Mouse (Mus musculus) neural tube, embryonic 15.5 days (tissue): ENCODE results near the gene Olfr1129. TPM values are rescaled to one million over a fixed set of nuclear protein-coding genes. Genes with fewer than 3 reads are reported as not detected.
A peak's percentile ranks its signal among the peaks of the same experiment; 100 is the strongest.
"Not testable (repeated sequence)": the region's sequence is repeated elsewhere in the genome, so short reads cannot be mapped to it uniquely, and the experiment has no call there.

Experiments
- ATAC-seq: fragments of 200-750 bp; cut with Nextera tagmentation; 2 replicates; pipeline ENCODE4 v1.8.0; 2017; ENCODE audit warnings: mild to moderate bottlenecking, moderate TSS enrichment, moderate library complexity; ENCODE audit not compliant: low FRiP score
- H3K27ac ChIP-seq: fragments of 300-500 bp; sonication (generic); replicated peaks from 2 replicates; pipeline ENCODE4 v1.5.1; 2015; ENCODE audit warnings: mild to moderate bottlenecking, inconsistent platforms
- H3K27me3 ChIP-seq: fragments of 300-500 bp; sonication (generic); replicated peaks from 2 replicates; pipeline ENCODE4 v1.6.1; 2015; ENCODE audit warnings: inconsistent platforms
- H3K36me3 ChIP-seq: fragments of 300-500 bp; sonication (generic); 2 replicates; pipeline ENCODE4 v1.6.1; 2015; ENCODE audit warnings: inconsistent platforms
- H3K4me1 ChIP-seq: fragments of 300-500 bp; sonication (generic); 2 replicates; pipeline ENCODE4 v1.6.1; 2015; ENCODE audit warnings: inconsistent platforms
- H3K4me2 ChIP-seq: fragments of 300-500 bp; sonication (generic); 2 replicates; pipeline ENCODE4 v1.6.1; 2015; ENCODE audit warnings: inconsistent platforms, mild to moderate bottlenecking, moderate library complexity
- H3K4me3 ChIP-seq: fragments of 300-500 bp; sonication (generic); replicated peaks from 2 replicates; pipeline ENCODE4 v1.5.1; 2015; ENCODE audit warnings: mild to moderate bottlenecking, inconsistent platforms
- H3K9ac ChIP-seq: fragments of 300-500 bp; sonication (generic); replicated peaks from 2 replicates; pipeline ENCODE4 v1.6.1; 2015; ENCODE audit warnings: mild to moderate bottlenecking, inconsistent platforms
- H3K9me3 ChIP-seq: fragments of 300-500 bp; sonication (generic); replicated peaks from 2 replicates; pipeline ENCODE4 v1.6.1; 2016; ENCODE audit warnings: inconsistent platforms
- WGBS: fragments of 180-500 bp; shearing (Covaris S2); methylation state at CpG from one replicate; pipeline ENCODE4 v1.1.7; 2015; ENCODE audit warnings: mixed read lengths; 5-methylcytosine and 5-hydroxymethylcytosine counted together
- polyA plus RNA-seq: library from polyadenylated mRNA; unstranded; fragments of >200 nt; fragmentation: Nextera tagmentation; extraction: Ambion mirVana; gene quantifications from 2 replicates; pipeline ENCODE4 v1.2.1, GENCODE M21; 2015

Olfr1129 gene
- not detected in 2 replicates for polyA plus RNA-seq

DNA sequence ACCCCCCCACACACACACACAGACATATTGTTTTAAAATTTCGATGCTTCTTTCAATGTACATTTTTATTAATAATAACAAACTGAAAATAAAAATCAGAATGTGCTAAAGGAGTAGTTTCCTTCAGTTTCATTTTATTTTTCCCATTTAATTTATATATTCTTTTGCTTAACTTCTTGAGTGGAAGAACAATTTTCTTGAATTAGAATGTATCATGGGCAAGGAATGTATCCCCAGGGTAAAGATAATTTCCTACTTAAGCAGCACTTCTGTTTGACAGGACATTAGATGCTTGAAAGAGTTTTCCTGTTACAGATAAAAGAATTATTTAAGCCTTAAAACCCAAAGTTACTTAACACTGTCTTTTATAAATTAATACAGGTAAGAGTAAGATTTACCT, at the start of gene Olfr1129:
TSS of gene Olfr1129 (plus strand) at position 301 of the 400 bp plus-strand sequence.
- H3K4me2 ChIP-seq, ATAC-seq: not testable (repeated sequence)

DNA sequence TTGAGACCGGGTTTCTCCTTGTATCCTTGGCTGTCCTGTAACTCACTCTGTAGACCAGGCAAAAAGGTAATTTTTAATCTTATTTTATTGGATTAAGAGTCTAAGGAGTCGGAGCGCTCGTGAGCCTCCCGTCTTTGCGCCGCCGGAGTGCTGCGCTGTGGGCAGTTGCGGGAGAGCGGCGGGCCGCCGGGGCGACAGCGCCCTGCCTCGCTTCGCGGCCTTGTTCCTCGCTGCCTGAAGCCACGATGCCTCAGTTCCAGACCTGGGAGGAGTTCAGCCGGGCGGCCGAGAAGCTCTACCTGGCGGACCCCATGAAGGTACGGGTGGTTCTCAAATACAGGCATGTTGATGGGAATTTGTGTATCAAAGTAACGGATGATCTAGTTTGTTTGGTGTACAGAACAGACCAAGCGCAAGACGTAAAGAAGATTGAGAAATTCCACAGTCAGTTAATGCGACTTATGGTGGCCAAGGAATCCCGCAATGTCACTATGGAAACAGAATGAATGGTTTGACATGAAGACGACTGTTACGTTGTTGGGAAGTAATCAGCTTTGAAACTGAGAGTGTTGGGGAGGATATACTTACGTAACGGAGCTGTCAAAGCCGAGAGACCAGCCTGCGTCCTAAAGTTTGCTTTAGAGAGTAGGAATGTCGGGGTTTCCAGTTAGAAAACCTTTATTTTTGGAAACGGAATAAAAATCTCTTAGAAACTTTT, 47.6 kb upstream of the Olfr1129 start:
- H3K9me3 ChIP-seq, H3K9ac ChIP-seq, H3K27ac ChIP-seq, H3K4me1 ChIP-seq, H3K36me3 ChIP-seq, H3K27me3 ChIP-seq: not testable (repeated sequence)
- peak overlapping the region; percentile 53 for H3K4me2 ChIP-seq
- peak; percentile 57; the same call in 1 of the 2 replicates for ATAC-seq
- H3K4me3 ChIP-seq = peak overlapping the region; percentile 27
- WGBS = 30% methylated on average over 39 of the region's 39 CpGs

More for the DNA sequence above, at the start of gene Olfr1129:
- not testable (repeated sequence) for H3K9me3 ChIP-seq, H3K36me3 ChIP-seq, H3K9ac ChIP-seq, H3K4me3 ChIP-seq, H3K27me3 ChIP-seq, H3K4me1 ChIP-seq, H3K27ac ChIP-seq
- 63% methylated on average over 1 of the region's 1 CpGs for WGBS

DNA sequence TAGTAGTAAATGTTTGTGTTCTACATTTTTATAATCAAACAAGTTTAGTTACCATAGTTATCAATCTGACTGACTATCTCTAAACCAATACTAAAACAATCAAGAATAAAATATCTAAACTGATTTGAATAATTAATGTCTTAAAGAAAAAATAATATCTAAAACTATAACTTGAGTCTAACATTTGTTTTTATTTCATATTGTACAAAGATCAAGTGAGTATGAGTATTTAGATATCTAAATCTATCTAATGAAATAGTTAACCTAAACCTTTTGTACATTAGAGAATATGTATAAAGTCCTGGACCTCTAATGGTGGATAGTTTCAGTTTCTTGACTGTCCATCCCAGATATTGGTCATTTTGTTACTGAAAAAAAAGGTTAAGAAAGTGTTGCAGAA, 42.2 kb upstream of the Olfr1129 start, which contains the start of gene Olfr153:
TSS of gene Olfr153 (plus strand) at position 301 of the 400 bp plus-strand sequence.
- H3K36me3 ChIP-seq = no peaks in the 10 kb centered on the region
- no peak for ATAC-seq

DNA sequence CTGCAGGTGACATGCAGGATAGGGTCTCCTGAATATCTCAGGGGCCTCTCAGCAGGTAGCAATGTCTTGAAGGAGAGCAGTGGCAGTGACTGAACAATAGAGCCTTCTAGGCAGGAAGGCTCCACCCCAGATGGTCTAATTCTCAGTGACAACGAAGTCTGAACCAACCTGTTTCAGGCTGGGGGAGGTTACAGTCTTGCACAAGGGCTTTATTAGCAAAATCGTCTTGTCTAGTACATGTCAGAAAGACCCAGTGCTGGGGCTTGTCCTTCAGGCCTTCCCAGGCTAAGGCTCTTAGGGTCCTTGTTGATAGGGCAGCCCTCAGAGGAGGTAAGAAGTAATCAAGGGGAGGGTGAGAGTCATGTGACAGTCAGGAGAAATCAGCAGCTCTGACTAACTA, 38.9 kb upstream of the Olfr1129 start:
- H3K4me2 ChIP-seq = no peak overlapping the region
- no peak overlapping the region for H3K4me3 ChIP-seq
- no peaks in the 10 kb centered on the region for H3K9me3 ChIP-seq
- H3K36me3 ChIP-seq = no peaks in the 10 kb centered on the region
- 75% methylated on average over 2 of the region's 2 CpGs for WGBS
- no peaks in the 10 kb centered on the region for H3K4me1 ChIP-seq
- no peak overlapping the region for H3K27ac ChIP-seq
- H3K9ac ChIP-seq = no peak overlapping the region
- H3K27me3 ChIP-seq = no peaks in the 10 kb centered on the region
- ATAC-seq = no peak

More for the DNA sequence above, 42.2 kb upstream of the Olfr1129 start, which contains the start of gene Olfr153:
- H3K27me3 ChIP-seq = no peaks in the 10 kb centered on the region
- no peak within 1 kb of the TSS for H3K4me3 ChIP-seq
- no peak within 1 kb of the TSS for H3K27ac ChIP-seq
- H3K9ac ChIP-seq = no peak within 1 kb of the TSS
- no peaks in the 10 kb centered on the region for H3K9me3 ChIP-seq
- H3K4me2 ChIP-seq = no peak within 1 kb of the TSS
- no peaks in the 10 kb centered on the region for H3K4me1 ChIP-seq

DNA sequence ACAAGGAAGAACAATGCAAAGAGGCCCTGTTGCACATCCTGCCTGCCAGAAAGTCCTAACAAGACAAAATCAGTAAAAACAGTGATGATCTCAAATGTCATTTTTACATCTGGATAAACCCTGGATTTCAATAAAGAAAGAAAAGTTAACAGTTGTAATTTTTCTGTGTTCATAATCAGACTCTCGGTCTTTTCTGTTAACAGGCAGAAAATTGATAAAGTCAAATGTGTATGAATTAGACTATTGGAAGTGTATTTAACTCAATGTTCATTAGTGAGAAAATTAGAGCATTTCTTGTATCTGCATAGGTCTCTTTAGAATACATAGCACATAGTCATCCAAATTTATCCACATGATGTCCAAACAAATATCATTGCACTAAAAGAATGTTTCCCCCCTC, 28.3 kb upstream of the Olfr1129 start, which contains the start of gene Olfr1128:
TSS of gene Olfr1128 (minus strand) at position 101 of the 400 bp plus-strand sequence.
- H3K9me3 ChIP-seq = no peaks in the 10 kb centered on the region
- H3K4me2 ChIP-seq = no peak within 1 kb of the TSS
- 98% methylated on average over 1 of the region's 1 CpGs for WGBS
- no peak within 1 kb of the TSS for H3K27ac ChIP-seq
- no peaks in the 10 kb centered on the region for H3K27me3 ChIP-seq
- no peak for ATAC-seq
- H3K4me3 ChIP-seq = no peak within 1 kb of the TSS
- H3K9ac ChIP-seq = no peak within 1 kb of the TSS
- no peaks in the 10 kb centered on the region for H3K36me3 ChIP-seq
- no peaks in the 10 kb centered on the region for H3K4me1 ChIP-seq

DNA sequence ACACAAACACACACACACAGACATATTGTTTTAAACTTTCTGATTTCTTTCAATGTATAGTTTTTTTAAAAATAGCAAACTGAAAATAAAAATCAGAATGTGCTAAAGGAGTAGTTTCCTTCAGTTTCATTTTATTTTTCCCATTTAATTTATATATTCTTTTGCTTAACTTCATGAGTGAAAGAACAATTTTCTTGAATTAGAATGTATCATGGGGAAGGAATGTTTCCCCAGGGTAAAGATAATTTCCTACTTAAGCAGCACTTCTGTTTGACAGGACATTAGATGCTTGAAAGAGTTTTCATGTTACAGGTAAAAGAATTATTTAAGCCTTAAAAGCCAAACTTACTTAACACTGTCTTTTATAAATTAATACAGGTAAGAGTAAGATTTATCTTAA, 32.2 kb downstream of the Olfr1129 start, which contains the start of gene Olfr1130:
TSS of gene Olfr1130 (plus strand) at position 301 of the 400 bp plus-strand sequence.
- H3K27me3 ChIP-seq, ATAC-seq, H3K4me1 ChIP-seq, H3K9ac ChIP-seq, H3K36me3 ChIP-seq, H3K4me2 ChIP-seq, H3K9me3 ChIP-seq, H3K27ac ChIP-seq, H3K4me3 ChIP-seq: not testable (repeated sequence)

DNA sequence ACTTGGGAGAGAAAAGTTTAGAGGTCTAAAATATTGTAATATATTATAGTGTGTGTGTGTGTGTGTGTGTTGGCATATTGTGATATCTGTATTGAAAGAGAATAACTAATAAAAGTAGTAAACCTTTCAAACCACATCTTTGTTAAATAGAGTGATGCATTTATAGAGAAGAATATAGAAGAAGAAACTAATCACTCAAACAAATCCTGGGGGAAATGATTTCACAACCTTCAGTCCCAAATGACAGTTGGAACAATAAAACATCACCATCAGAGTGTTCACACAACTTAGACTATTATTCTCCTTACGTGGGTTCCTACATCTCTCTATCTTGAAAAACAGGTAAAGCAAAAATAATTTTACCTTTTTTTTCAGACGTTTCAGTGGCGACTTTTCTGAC, 53.1 kb downstream of the Olfr1129 start, which contains the start of gene Olfr1131:
TSS of gene Olfr1131 (plus strand) at position 301 of the 400 bp plus-strand sequence.
- H3K4me3 ChIP-seq = no peak within 1 kb of the TSS
- WGBS = 72% methylated on average over 3 of the region's 3 CpGs
- H3K4me2 ChIP-seq = no peak within 1 kb of the TSS
- H3K27ac ChIP-seq = no peak within 1 kb of the TSS
- no peak for ATAC-seq
- no peaks in the 10 kb centered on the region for H3K9me3 ChIP-seq
- H3K9ac ChIP-seq = no peak within 1 kb of the TSS
- no peaks in the 10 kb centered on the region for H3K36me3 ChIP-seq
- no peaks in the 10 kb centered on the region for H3K27me3 ChIP-seq
- H3K4me1 ChIP-seq = no peaks in the 10 kb centered on the region

Other genes with a start within 250 kb of the Olfr1129 start
- not detected in 2 replicates for gene Olfr1120, start 219.1 kb upstream of the Olfr1129 start, polyA plus RNA-seq
- gene Olfr1121, start 204.0 kb upstream of the Olfr1129 start, polyA plus RNA-seq = not detected in 2 replicates
- gene Olfr1122, start 188.1 kb upstream of the Olfr1129 start, polyA plus RNA-seq = not detected in 2 replicates
- gene Olfr1123, start 157.3 kb upstream of the Olfr1129 start, polyA plus RNA-seq = not detected in 2 replicates
- 0.10 TPM in 1 of 2 replicates, not detected in the other for gene Olfr1124, start 143.6 kb upstream of the Olfr1129 start, polyA plus RNA-seq
- not detected in 2 replicates for gene Olfr1126, start 119.9 kb upstream of the Olfr1129 start, polyA plus RNA-seq
- gene Pramel7, start 76.8 kb upstream of the Olfr1129 start, polyA plus RNA-seq = not detected in 2 replicates
- not detected in 2 replicates for gene Pramel6, start 67.3 kb upstream of the Olfr1129 start, polyA plus RNA-seq
- gene Olfr153, start 42.1 kb upstream of the Olfr1129 start, polyA plus RNA-seq = not detected in 2 replicates
- gene Olfr1128, start 28.4 kb upstream of the Olfr1129 start, polyA plus RNA-seq = not detected in 2 replicates
- not detected in 2 replicates for gene Olfr1130, start 32.3 kb downstream of the Olfr1129 start, polyA plus RNA-seq
- gene Olfr1131, start 53.2 kb downstream of the Olfr1129 start, polyA plus RNA-seq = not detected in 2 replicates
- not detected in 2 replicates for gene Olfr1132, start 63.6 kb downstream of the Olfr1129 start, polyA plus RNA-seq
- gene Olfr1133, start 73.5 kb downstream of the Olfr1129 start, polyA plus RNA-seq = not detected in 2 replicates
- gene Olfr1134, start 84.6 kb downstream of the Olfr1129 start, polyA plus RNA-seq = not detected in 2 replicates
- not detected in 2 replicates for gene Olfr1135, start 99.8 kb downstream of the Olfr1129 start, polyA plus RNA-seq
- gene Olfr1136, start 120.0 kb downstream of the Olfr1129 start, polyA plus RNA-seq = not detected in 2 replicates
- not detected in 2 replicates for gene Olfr1137, start 139.3 kb downstream of the Olfr1129 start, polyA plus RNA-seq
- gene Olfr1138, start 166.1 kb downstream of the Olfr1129 start, polyA plus RNA-seq = not detected in 2 replicates
- gene Olfr1140, start 169.8 kb downstream of the Olfr1129 start, polyA plus RNA-seq = not detected in 2 replicates
- not detected in 2 replicates for gene Olfr1141, start 180.1 kb downstream of the Olfr1129 start, polyA plus RNA-seq
- gene Olfr152, start 205.6 kb downstream of the Olfr1129 start, polyA plus RNA-seq = not detected in 2 replicates
- not detected in 2 replicates for gene Olfr1143, start 226.7 kb downstream of the Olfr1129 start, polyA plus RNA-seq
- gene Olfr1145, start 235.9 kb downstream of the Olfr1129 start, polyA plus RNA-seq = not detected in 2 replicates